Mouse (Mus musculus): ENCODE measurements around the gene Trim26. TPM values are rescaled to one million over a fixed set of nuclear protein-coding genes. Genes with fewer than 3 reads are reported as not detected.
"Not testable (repeated sequence)": the region's sequence is repeated elsewhere in the genome, so short reads cannot be mapped to it uniquely, and the experiment has no call there.

Gene Trim26
- total RNA-seq, 2 experiments from 2014 or later: 43.1 to 49.5 TPM

- no peak for DNase-seq
These were observed 14.3 kb downstream of the Trim26 start for GRCm38 (mm10) chr17:36851200-36851599.

- DNase-seq: no peak
These were observed 14.7 kb downstream of the Trim26 start for GRCm38 (mm10) chr17:36851627-36852026.

GRCm38 (mm10) chr17:36855484-36855883 lies 18.6 kb downstream of the Trim26 start:
- DNase-seq: no peak

- peak; percentile 51 for DNase-seq
These were observed 19.3 kb downstream of the Trim26 start for GRCm38 (mm10) chr17:36856236-36856635.

GRCm38 (mm10) chr17:36858181-36858580 lies 21.2 kb downstream of the Trim26 start:
- no peak for DNase-seq

- DNase-seq: no peak
These were observed 24.7 kb downstream of the Trim26 start for GRCm38 (mm10) chr17:36861680-36862079.

GRCm38 (mm10) chr17:36866719-36867527 lies 30.0 kb downstream of the Trim26 start, which contains the start of gene Trim15:
TSS of gene Trim15 (minus strand) at chr17:36867210.
- no peak for DNase-seq

GRCm38 (mm10) chr17:36868836-36869235 lies 31.9 kb downstream of the Trim26 start:
- no peak for DNase-seq

GRCm38 (mm10) chr17:36869284-36869954 lies 32.5 kb downstream of the Trim26 start, which contains the start of gene Trim10:
TSS of gene Trim10 (plus strand) at chr17:36869574.
- no peak for DNase-seq

GRCm38 (mm10) chr17:36869955-36870810 lies 33.2 kb downstream of the Trim26 start:
- DNase-seq: peak; percentile 31

- no peak for DNase-seq
These were observed 37.7 kb downstream of the Trim26 start for GRCm38 (mm10) chr17:36874636-36875035.

GRCm38 (mm10) chr17:36883350-36883749 lies 46.4 kb downstream of the Trim26 start:
- no peak for DNase-seq

- no peak for DNase-seq
These were observed 48.3 kb downstream of the Trim26 start for GRCm38 (mm10) chr17:36885132-36885790.

GRCm38 (mm10) chr17:36890073-36890903 lies 53.4 kb downstream of the Trim26 start, which contains the start of gene Trim40:
TSS of gene Trim40 (minus strand) at chr17:36890123.
- DNase-seq: no peak

GRCm38 (mm10) chr17:36891496-36891895 lies 54.6 kb downstream of the Trim26 start:
- DNase-seq: not testable (repeated sequence)

GRCm38 (mm10) chr17:36892362-36892761 lies 55.4 kb downstream of the Trim26 start:
- peak; percentile 58 for DNase-seq

- no peak for DNase-seq
These were observed 56.5 kb downstream of the Trim26 start for GRCm38 (mm10) chr17:36893387-36893786.

- DNase-seq: peak; percentile 59
These were observed 59.6 kb downstream of the Trim26 start for GRCm38 (mm10) chr17:36896583-36896982.

GRCm38 (mm10) chr17:36897065-36897464 lies 60.1 kb downstream of the Trim26 start:
- no peak for DNase-seq

- no peak for DNase-seq
These were observed 60.7 kb downstream of the Trim26 start, which contains the start of gene Trim31 for GRCm38 (mm10) chr17:36897552-36898205. TSS of gene Trim31 (plus strand) at chr17:36898118.
